Mouse (Mus musculus): ENCODE measurements at regions not wholly inside any gene's neighbourhood (a gene's known extent, or its start where the extent isn't known, plus 50 kb on each side); places are given as distances from the start of the nearest gene placed in this dataset.
A peak's percentile ranks its signal among the peaks of the same experiment; 100 is the strongest.
"Not testable (repeated sequence)": the region's sequence is repeated elsewhere in the genome, so short reads cannot be mapped to it uniquely, and the experiment has no call there.

DNA sequence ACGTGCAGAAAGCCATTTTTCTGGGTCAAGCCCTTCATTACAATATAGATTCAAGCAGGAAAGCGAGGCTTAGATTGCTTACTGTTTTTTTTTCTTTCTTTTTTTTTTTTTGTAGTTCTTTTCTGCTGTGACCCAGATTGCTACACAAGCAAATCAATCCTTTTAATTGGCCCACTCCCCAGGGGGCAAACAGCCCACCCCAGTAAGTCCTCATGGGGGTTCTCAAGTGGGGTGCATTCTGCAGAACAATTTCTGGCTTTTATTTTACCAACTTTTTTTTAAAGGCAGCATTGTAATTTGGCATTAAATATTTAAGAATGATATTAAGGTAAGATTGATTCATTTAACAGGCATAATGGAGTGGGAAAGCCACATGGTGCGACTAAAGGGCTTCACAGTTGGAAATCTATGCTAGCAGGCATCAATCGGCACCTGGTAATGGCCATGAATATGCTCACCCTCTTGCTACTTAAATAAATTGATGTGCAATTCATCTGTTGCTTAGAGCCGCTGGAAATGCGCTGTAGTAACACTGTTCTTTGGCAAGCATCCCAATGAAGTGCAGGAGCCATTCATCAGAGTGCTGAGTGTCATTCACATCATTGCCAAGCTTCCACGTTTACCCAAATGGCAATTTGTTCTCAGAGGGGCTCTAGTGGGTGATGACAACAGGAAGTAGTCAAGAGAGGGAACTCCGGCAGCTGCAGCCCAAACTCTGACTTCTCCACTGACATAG, 236.3 kb upstream of the Arhgap42 start:
- 32% methylated on average over 8 of the region's 8 CpGs for WGBS
- no peaks in the 10 kb centered on the region for H3K4me1 ChIP-seq
- no peak overlapping the region for H3K4me3 ChIP-seq
- no peaks in the 10 kb centered on the region for H3K27me3 ChIP-seq
- H3K9me3 ChIP-seq, result no peaks in the 10 kb centered on the region
- no peaks in the 10 kb centered on the region for H3K36me3 ChIP-seq
- H3K27ac ChIP-seq, result no peak overlapping the region
- ATAC-seq (ENCODE audit: borderline replicate concordance, extremely low read depth, low FRiP score, low TSS enrichment), result no peak
- no peak overlapping the region for H3K4me2 ChIP-seq
- H3K9ac ChIP-seq, result no peak overlapping the region

DNA sequence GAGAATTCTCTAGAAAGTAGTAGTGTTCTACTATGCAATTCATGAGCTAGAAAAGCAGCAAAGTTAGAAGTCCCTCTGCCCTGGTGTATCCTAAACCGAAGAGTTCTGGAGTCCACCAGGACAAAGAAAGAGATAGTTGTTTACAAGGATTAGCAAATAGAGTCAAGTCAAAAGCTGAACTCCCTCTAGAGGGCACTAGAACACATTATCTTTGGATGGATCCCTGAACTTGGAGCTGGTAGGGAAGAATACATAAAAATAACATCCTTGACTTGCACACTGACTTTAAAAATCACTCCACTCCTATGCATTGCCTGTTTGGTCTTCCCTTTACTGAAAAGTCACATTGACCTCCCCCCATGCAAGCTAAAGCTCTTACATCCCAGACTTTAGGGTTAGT, 205.3 kb upstream of the Arhgap42 start:
- H3K27ac ChIP-seq, result no peak overlapping the region
- no peak for ATAC-seq (ENCODE audit: borderline replicate concordance, extremely low read depth, low FRiP score, low TSS enrichment)
- H3K9me3 ChIP-seq, result no peaks in the 10 kb centered on the region
- no peak overlapping the region for H3K9ac ChIP-seq
- H3K4me3 ChIP-seq, result no peak overlapping the region
- WGBS, result 81% methylated on average over 1 of the region's 1 CpGs
- H3K4me2 ChIP-seq, result no peak overlapping the region
- no peaks in the 10 kb centered on the region for H3K36me3 ChIP-seq
- H3K27me3 ChIP-seq, result no peaks in the 10 kb centered on the region
- H3K4me1 ChIP-seq, result no peaks in the 10 kb centered on the region

DNA sequence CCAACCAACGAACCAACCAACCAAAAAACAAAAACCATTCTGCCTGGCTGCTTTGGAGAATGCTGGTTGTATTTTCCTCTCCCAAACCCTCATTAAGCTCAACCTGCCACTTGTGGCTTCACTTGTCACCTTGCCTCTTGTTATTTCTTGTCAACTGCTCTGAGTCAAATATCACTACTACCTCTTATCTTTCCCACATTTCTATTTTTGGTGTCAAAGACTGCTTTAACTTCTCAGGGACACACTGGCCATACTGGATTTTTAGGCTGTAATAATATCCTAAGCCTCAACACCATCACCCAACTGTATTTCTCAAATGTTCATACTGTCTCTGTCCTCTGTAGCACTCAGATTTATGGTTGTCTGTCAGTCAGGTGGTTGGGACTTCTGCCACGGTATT, 181.4 kb upstream of the Arhgap42 start:
- no peak overlapping the region for H3K4me2 ChIP-seq
- H3K27me3 ChIP-seq, result no peaks in the 10 kb centered on the region
- WGBS, result 72% methylated on average over 2 of the region's 2 CpGs
- H3K4me1 ChIP-seq, result no peaks in the 10 kb centered on the region
- no peak overlapping the region for H3K9ac ChIP-seq
- H3K4me3 ChIP-seq, result no peak overlapping the region
- no peak for ATAC-seq (ENCODE audit: borderline replicate concordance, extremely low read depth, low FRiP score, low TSS enrichment)
- no peak overlapping the region for H3K27ac ChIP-seq
- H3K36me3 ChIP-seq, result no peaks in the 10 kb centered on the region
- no peaks in the 10 kb centered on the region for H3K9me3 ChIP-seq

DNA sequence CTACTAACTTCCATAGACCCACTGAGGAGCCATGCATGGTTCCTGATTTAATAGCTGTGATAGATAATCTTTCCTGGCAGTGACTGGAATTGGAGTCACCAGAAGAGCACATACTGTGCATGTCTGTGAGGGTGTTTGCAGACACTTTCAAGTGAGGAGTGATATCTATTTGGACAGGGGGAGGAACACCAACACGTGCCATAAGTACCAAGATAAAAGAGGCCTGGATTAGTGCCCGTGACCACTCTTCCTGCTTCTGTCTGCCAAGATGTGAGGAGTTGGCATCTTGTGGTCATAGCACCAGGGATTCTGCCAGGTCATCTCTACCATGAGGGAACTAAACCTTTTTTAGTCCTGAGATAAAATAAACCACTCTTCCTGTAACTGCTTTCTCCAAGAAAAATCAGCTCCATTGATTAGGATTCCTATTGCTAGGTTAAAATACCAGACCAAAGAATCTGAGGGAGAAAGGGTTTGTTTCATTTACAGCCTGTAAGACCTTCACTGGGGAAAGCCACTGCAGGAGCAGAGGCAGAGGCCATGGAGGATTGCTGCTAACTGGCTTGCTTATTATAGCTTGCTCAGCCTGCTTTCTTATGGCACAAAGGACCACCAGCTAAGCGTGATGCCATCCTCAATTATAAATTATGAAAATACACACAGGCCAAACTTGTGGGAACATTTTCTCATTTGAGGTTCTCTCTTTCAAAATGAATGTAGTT, 173.7 kb upstream of the Arhgap42 start:
- Histone ChIP-seq H3K27me3 (no peaks in the 10 kb centered on the region), H3K4me1 (no peaks in the 10 kb centered on the region), H3K27ac (no peak overlapping the region), H3K4me2 (no peak overlapping the region), H3K9me3 (no peaks in the 10 kb centered on the region), H3K36me3 (no peaks in the 10 kb centered on the region), H3K9ac (no peak overlapping the region), H3K4me3 (no peak overlapping the region)
- WGBS, result 54% methylated on average over 3 of the region's 3 CpGs
- ATAC-seq (ENCODE audit: borderline replicate concordance, extremely low read depth, low FRiP score, low TSS enrichment), result no peak

DNA sequence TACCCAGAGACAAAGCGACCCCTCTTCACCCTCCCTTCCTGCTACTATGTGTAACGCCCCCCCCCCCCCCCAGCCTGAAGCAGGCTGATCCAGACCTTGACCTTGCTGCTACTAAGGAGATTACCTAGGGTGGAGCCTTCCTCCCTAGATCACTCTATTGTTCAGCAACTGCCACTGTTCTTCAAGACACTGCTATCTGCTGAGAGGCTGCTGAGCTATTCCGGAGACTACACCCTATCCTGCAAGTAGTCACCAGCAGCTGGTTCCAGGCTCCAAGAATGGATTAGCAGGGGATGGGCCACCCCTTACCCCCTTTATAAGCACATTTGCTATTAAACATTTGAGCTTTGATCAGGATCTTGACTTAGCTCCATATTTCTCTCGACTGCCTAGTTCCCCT, 155.3 kb upstream of the Arhgap42 start:
- not testable (repeated sequence) for H3K36me3 ChIP-seq; H3K4me1 ChIP-seq; H3K27ac ChIP-seq; ATAC-seq (ENCODE audit: borderline replicate concordance, extremely low read depth, low FRiP score, low TSS enrichment); H3K27me3 ChIP-seq; H3K9ac ChIP-seq; H3K4me3 ChIP-seq; H3K4me2 ChIP-seq; H3K9me3 ChIP-seq
- whole genome bisulfite sequencing, result 79% methylated on average over 4 of the region's 4 CpGs

DNA sequence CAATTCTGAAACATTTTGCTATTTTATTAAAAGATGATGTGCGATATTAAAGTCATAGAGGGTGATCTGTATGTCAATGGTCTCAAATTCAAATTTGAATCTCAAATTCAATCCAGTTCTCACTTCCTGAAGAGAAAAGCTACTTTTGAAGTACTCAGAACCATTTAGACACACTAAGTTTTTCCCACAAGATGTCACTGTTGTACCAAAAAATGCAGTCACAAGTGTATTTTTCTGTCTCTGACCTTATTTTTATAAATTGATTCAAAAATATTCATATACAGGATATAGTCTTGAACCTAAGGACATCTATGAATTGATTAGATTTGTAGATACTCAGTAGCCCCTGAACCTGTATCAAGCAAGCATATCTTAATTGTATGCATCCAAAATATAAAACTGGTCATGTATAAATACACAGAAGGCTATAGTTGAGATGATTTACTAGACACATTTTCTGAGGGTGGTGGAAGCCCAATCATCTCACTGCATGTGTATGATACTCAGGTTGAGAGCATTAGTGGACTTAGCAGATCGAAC, 137.8 kb upstream of the Arhgap42 start:
- no peak overlapping the region for H3K4me3 ChIP-seq
- no peak overlapping the region for H3K4me2 ChIP-seq
- no peaks in the 10 kb centered on the region for H3K36me3 ChIP-seq
- WGBS, result 65% methylated on average over 2 of the region's 2 CpGs
- H3K27ac ChIP-seq, result no peak overlapping the region
- no peak overlapping the region for H3K9ac ChIP-seq
- H3K27me3 ChIP-seq, result no peaks in the 10 kb centered on the region
- no peaks in the 10 kb centered on the region for H3K9me3 ChIP-seq
- no peak for ATAC-seq (ENCODE audit: borderline replicate concordance, extremely low read depth, low FRiP score, low TSS enrichment)
- no peaks in the 10 kb centered on the region for H3K4me1 ChIP-seq

DNA sequence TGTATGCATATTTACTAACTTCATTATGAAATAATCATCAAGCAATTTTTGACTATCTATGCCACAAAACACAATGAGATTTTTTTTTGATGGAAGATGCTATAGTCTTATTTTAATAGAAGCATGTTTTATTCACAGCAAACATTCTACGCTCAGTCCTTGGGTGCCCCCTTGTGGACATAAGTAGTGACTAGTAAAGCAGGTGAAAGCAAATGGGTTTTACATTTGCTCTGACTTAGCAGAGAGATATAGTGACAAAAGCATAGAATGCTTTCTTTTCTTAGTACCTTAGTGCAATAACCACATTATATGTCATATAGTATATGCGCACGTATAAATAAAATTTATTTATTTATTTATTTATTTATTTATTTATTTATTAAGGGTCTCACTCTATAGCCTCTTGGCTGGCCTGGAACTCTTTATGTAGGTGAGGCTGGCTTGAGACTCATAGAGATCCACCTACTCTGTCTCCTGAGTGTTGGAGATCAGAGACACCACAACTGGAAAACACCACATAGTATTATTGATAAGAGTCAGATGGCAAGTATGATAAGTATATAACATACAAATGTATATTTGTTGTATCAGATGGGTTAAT, 136.5 kb upstream of the Arhgap42 start:
- H3K27ac ChIP-seq, result no peak overlapping the region
- no peaks in the 10 kb centered on the region for H3K36me3 ChIP-seq
- H3K9ac ChIP-seq, result no peak overlapping the region
- H3K4me2 ChIP-seq, result no peak overlapping the region
- H3K4me3 ChIP-seq, result no peak overlapping the region
- 25% methylated on average over 3 of the region's 3 CpGs for WGBS
- ATAC-seq (ENCODE audit: borderline replicate concordance, extremely low read depth, low FRiP score, low TSS enrichment), result no peak
- H3K9me3 ChIP-seq, result no peaks in the 10 kb centered on the region
- no peaks in the 10 kb centered on the region for H3K4me1 ChIP-seq
- H3K27me3 ChIP-seq, result no peaks in the 10 kb centered on the region

DNA sequence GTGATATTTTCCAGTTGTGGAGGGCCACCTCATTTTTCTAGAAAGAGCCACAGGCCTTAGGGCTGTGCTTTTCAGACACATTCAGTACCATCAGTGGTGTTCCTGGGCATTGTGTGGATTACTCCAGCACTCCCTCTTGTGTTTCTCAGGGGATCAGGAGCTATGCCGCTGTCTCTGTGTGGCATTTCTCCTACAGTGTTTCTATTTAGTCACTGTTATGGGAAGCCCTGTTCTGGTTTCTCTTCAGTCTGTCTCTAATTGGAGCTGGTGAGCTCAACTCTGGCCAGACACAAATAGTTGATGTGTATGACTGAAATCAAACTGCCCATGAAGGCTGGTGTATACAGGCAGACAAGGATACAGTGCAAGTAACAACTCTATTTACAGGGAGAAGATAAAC, 133.7 kb upstream of the Arhgap42 start:
- no peaks in the 10 kb centered on the region for H3K27me3 ChIP-seq
- no peak overlapping the region for H3K9ac ChIP-seq
- no peak overlapping the region for H3K4me2 ChIP-seq
- no peaks in the 10 kb centered on the region for H3K4me1 ChIP-seq
- ATAC-seq (ENCODE audit: borderline replicate concordance, extremely low read depth, low FRiP score, low TSS enrichment), result peak; percentile 74
- no peak overlapping the region for H3K4me3 ChIP-seq
- H3K9me3 ChIP-seq, result no peaks in the 10 kb centered on the region
- 38% methylated on average over 1 of the region's 1 CpGs for WGBS
- H3K27ac ChIP-seq, result no peak overlapping the region
- H3K36me3 ChIP-seq, result no peaks in the 10 kb centered on the region

DNA sequence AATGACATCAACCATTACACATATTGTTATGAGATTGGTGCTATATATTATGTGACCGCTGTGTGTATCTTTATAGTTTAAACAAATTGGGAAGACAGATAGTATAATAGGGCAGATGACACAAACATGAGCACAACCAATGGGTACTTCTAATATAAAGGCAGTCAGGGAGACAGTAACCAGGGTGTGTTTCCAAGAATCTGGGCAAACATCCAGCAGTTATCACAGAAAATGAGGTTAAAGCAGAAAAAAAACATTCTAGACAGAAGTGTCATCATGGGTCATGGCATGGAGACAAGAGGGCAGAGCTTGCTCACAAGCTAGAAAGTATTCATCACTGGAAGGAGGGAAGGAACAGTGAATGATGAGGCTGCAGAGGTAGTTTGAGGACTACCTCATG, 129.8 kb upstream of the Arhgap42 start:
- Histone ChIP-seq H3K4me1 (no peaks in the 10 kb centered on the region), H3K9ac (no peak overlapping the region), H3K27ac (no peak overlapping the region), H3K36me3 (no peaks in the 10 kb centered on the region), H3K9me3 (no peaks in the 10 kb centered on the region), H3K4me2 (no peak overlapping the region), H3K27me3 (no peaks in the 10 kb centered on the region), H3K4me3 (no peak overlapping the region)
- WGBS, result 83% methylated on average over 1 of the region's 1 CpGs
- no peak for ATAC-seq (ENCODE audit: borderline replicate concordance, extremely low read depth, low FRiP score, low TSS enrichment)

DNA sequence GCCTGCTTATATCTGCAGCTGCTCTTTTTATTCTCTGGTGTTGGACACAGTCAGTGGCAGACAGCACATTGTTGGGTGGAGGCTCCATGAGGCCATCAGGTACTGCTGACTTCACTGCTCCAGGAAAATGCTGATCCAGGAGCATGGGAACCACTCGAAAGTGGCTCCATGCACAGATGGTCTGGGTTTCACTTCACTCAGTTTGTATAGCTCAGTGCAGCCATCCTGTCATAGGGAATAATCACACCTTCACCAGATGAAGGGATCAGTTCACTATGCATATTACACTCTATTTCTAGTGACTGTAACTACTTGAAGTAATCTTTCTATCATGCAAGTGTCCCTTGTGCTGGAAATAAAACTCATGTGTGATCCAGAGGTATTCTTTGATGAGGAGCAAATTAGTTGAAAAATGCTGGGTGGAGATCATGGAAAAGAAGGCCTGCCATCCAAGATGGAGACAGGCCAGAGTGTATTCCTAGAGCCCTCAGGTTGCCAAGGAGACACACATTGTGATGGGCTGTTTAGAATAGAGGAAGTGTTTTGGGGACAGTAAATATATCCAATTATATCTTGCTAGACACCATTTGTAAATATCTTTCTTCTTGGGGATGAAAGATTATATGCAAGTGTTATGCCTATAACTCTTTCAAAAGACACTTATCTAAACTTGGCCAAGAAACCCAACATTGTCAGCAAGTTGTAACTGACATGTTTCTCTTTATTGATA, 103.7 kb upstream of the Arhgap42 start:
- Histone ChIP-seq H3K9me3 (no peaks in the 10 kb centered on the region), H3K4me1 (no peaks in the 10 kb centered on the region), H3K36me3 (no peaks in the 10 kb centered on the region), H3K4me3 (no peak overlapping the region), H3K9ac (no peak overlapping the region), H3K4me2 (no peak overlapping the region), H3K27me3 (no peaks in the 10 kb centered on the region), H3K27ac (0 out of 2 replicates have a peak overlapping the region, but pooled peaks have one; percentile 19)
- WGBS, result 22% methylated on average over 1 of the region's 1 CpGs
- ATAC-seq (ENCODE audit: borderline replicate concordance, extremely low read depth, low FRiP score, low TSS enrichment), result peak; percentile 80; the same call in 1 of the 2 replicates

DNA sequence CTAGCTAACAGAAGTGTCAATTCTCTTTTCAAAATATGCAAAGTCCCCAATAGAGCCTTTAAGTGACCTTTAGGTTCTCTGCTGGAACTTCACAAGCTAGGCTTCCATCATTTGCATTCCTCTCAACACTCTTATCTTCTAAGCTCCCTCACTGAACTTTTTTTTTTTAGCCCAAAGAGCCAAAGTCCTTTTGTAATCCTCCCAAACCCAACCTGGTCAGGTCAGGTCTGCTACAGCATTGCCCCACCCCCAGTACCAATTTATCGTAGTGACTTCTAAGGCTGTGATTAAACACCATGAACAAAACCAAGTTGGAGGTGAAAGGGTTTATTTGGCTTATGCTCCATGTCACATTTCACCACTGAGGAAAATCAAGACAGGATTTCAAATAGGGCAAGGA, 79.7 kb upstream of the Arhgap42 start:
- H3K4me3 ChIP-seq, result no peak overlapping the region
- H3K27ac ChIP-seq, result no peak overlapping the region
- H3K9me3 ChIP-seq, result no peaks in the 10 kb centered on the region
- ATAC-seq (ENCODE audit: borderline replicate concordance, extremely low read depth, low FRiP score, low TSS enrichment), result no peak
- H3K36me3 ChIP-seq, result no peaks in the 10 kb centered on the region
- no peak overlapping the region for H3K9ac ChIP-seq
- no peaks in the 10 kb centered on the region for H3K27me3 ChIP-seq
- no peaks in the 10 kb centered on the region for H3K4me1 ChIP-seq
- 54% methylated on average over 1 of the region's 1 CpGs for WGBS
- no peak overlapping the region for H3K4me2 ChIP-seq
